Mouse (Mus musculus): Measurements from ENCODE around the gene Cd4.

- TF ChIP-seq CTCF (IDR thresholded peaks at IDR 0.05; ENCODE audit: low read depth, low read length): peak; percentile 76
- no peak for TF ChIP-seq POLR2A (IDR thresholded peaks at IDR 0.05; ENCODE audit: extremely low read depth, insufficient read depth, low read length)
Measured at GRCm38 (mm10) chr6:124856916-124857839, 30.8 kb downstream of the Cd4 start, which contains the start of gene P3h3.
